Mouse (Mus musculus) ES-E14 (cell line): Measurements from ENCODE around the gene Vmn1r128. TPM values are rescaled to one million over a fixed set of nuclear protein-coding genes. Genes with fewer than 3 reads are reported as not detected.
"Not testable (repeated sequence)": the region's sequence is repeated elsewhere in the genome, so short reads cannot be mapped to it uniquely, and the experiment has no call there.

ENCODE experiments used
- DNase-seq: peaks from one replicate; pipeline ENCODE4 v3.0.0-alpha.2; 2013; ENCODE audit warnings: low read depth, low spot score
- H3K27ac ChIP-seq: 2 replicates; pipeline ENCODE4 v1.5.1; 2012; ENCODE audit warnings: low read depth, mild to moderate bottlenecking, low read length, moderate library complexity, mixed read lengths; ENCODE audit not compliant: poor library complexity, insufficient read depth, severe bottlenecking
- H3K36me3 ChIP-seq: 2 replicates; pipeline ENCODE4 v1.6.1; 2012; ENCODE audit warnings: mild to moderate bottlenecking, low read length, moderate library complexity, mixed read lengths; ENCODE audit not compliant: control insufficient read depth, poor library complexity, insufficient read depth, severe bottlenecking
- H3K4me1 ChIP-seq, 2 experiments: fragments of 150-350 bp in 1 of 2; sonication (generic) in 1 of 2; 2 replicates each; pipeline ENCODE4 v1.6.1; 2012; ENCODE audit warnings: low read length in 2 of 2, mild to moderate bottlenecking in 1 of 2, mixed read lengths in 1 of 2; ENCODE audit not compliant: control insufficient read depth in 2 of 2, insufficient read depth in 2 of 2, poor library complexity in 1 of 2
- H3K4me3 ChIP-seq, 2 experiments: fragments of 150-350 bp in 1 of 2; sonication (generic) in 1 of 2; 2 replicates each; pipeline ENCODE4 v1.5.1; 2012; ENCODE audit warnings: low read length in 2 of 2, low read depth in 1 of 2, mild to moderate bottlenecking in 1 of 2, mixed read lengths in 1 of 2; ENCODE audit not compliant: insufficient read depth in 1 of 2, poor library complexity in 1 of 2, severe bottlenecking in 1 of 2
- H3K9ac ChIP-seq: 2 replicates; pipeline ENCODE4 v1.6.1; 2012; ENCODE audit warnings: low read depth, mild to moderate bottlenecking, low read length, mixed read lengths; ENCODE audit not compliant: poor library complexity, insufficient read depth, severe bottlenecking
- H3K9me3 ChIP-seq: fragments of 150-350 bp; sonication (generic); 2 replicates; pipeline ENCODE4 v1.6.1; 2012; ENCODE audit warnings: low read depth, mild to moderate bottlenecking, low read length; ENCODE audit not compliant: control insufficient read depth, insufficient read depth
- in situ Hi-C, 2 experiments: fragments of 600-800 bp; cut with MboI; formaldehyde crosslinking; loops; one replicate each; pipeline ENCODE4 v1.15.1; 2025; ENCODE audit warnings: low sequenced_read_pairs in 2 of 2, inconsistent platforms in 1 of 2; ENCODE audit not compliant: unreplicated experiment in 2 of 2
- total RNA-seq: library from RNA; depleted of rRNA; stranded (reverse); fragments of 300-350 nt; gene quantifications from 2 replicates; pipeline ENCODE4 v1.2.3, GENCODE M21; 2012; rRNA removed

The Vmn1r128 gene
- not detected in 2 replicates for total RNA-seq

DNA sequence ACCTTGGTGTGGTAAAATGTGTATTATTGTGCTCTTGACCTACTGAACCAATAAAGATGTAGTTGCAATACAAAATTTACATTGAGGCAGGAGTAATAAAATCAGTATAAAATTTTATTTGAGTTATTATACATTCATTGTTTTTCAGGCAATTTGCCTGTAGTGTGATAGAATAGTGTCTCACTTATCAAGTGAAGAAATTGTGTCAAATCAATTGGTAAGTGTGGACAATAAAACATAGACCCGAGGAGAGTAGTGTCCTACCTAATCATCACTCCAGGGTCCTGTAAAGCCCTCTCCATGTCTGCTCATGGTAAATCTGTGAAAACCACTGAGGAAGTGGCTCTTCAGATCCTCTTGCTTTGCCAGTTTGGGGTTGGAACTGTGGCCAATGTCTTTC is at the start of gene Vmn1r128:
Gene Vmn1r128 (plus strand): TSS at position 301 of the 400 bp plus-strand sequence.
- in situ Hi-C loops, H3K36me3 ChIP-seq, DNase-seq, H3K27ac ChIP-seq, H3K9me3 ChIP-seq, H3K9ac ChIP-seq, H3K4me3 ChIP-seq, H3K4me1 ChIP-seq: not testable (repeated sequence)

- H3K4me3 ChIP-seq, DNase-seq, H3K9ac ChIP-seq, H3K36me3 ChIP-seq, H3K9me3 ChIP-seq, H3K27ac ChIP-seq, in situ Hi-C loops, H3K4me1 ChIP-seq: not testable (repeated sequence)
Measured at GRCm38 (mm10) chr7:21301367-21301766, 47.8 kb upstream of the Vmn1r128 start, which contains the start of gene Vmn1r126. Vmn1r126 (minus strand) TSS chr7:21301467.

- DNase-seq, H3K9me3 ChIP-seq, H3K9ac ChIP-seq, H3K36me3 ChIP-seq, in situ Hi-C loops, H3K4me3 ChIP-seq, H3K27ac ChIP-seq, H3K4me1 ChIP-seq: not testable (repeated sequence)
Measured at GRCm38 (mm10) chr7:21319761-21320160, 29.4 kb upstream of the Vmn1r128 start, which contains the start of gene Vmn1r127. Vmn1r127 (minus strand) TSS chr7:21319861.

- H3K9me3 ChIP-seq, in situ Hi-C loops, H3K36me3 ChIP-seq, DNase-seq, H3K4me1 ChIP-seq, H3K27ac ChIP-seq, H3K9ac ChIP-seq, H3K4me3 ChIP-seq: not testable (repeated sequence)
Measured at GRCm38 (mm10) chr7:21361191-21361590, 12.0 kb downstream of the Vmn1r128 start, which contains the start of gene Vmn1r129. Vmn1r129 (minus strand) TSS chr7:21361291.

Other genes starting within 250 kb of the Vmn1r128 start
- gene Vmn1r122, start 215.2 kb upstream of the Vmn1r128 start, total RNA-seq = not detected in 2 replicates
- not detected in 2 replicates for gene Vmn1r123, start 187.2 kb upstream of the Vmn1r128 start, total RNA-seq
- gene Gm5157, start 158.9 kb upstream of the Vmn1r128 start, total RNA-seq = 0.18 TPM in 1 of 2 replicates, not detected in the other
- gene Vmn1r124, start 88.8 kb upstream of the Vmn1r128 start, total RNA-seq = not detected in 2 replicates
- not detected in 2 replicates for gene Vmn1r125, start 77.2 kb upstream of the Vmn1r128 start, total RNA-seq
- gene Vmn1r126, start 47.9 kb upstream of the Vmn1r128 start, total RNA-seq = not detected in 2 replicates
- gene Vmn1r127, start 29.5 kb upstream of the Vmn1r128 start, total RNA-seq = not detected in 2 replicates
- not detected in 2 replicates for gene Vmn1r129, start 11.9 kb downstream of the Vmn1r128 start, total RNA-seq
- not detected in 2 replicates for gene Gm6882, start 83.4 kb downstream of the Vmn1r128 start, total RNA-seq
- gene Vmn1r130, start 162.4 kb downstream of the Vmn1r128 start, total RNA-seq = not detected in 2 replicates
- not detected in 2 replicates for gene Vmn1r131, start 196.7 kb downstream of the Vmn1r128 start, total RNA-seq